Mouse (Mus musculus): ENCODE data around the gene Wdr49.

- TF ChIP-seq EP300 (optimal IDR thresholded peaks at IDR 0.05) (no peak), CTCF (IDR thresholded peaks at IDR 0.05; ENCODE audit: low read depth) (no peak)
These were observed 6.8 kb downstream of the Wdr49 start for GRCm38 (mm10) chr3:75475106-75475505.

Measured in stomach, postnatal 0 days (tissue).